Mouse (Mus musculus) hematopoietic multipotent progenitor cell, adult 10-12 weeks (in vitro differentiated cells): ENCODE measurements around the gene Ldlrad3. TPM values are rescaled to one million over a fixed set of nuclear protein-coding genes. Genes with fewer than 3 reads are reported as not detected.

Experiments
- polyA plus RNA-seq: library from polyadenylated mRNA; stranded (reverse); fragments of >175 nt; gene quantifications from 2 replicates; pipeline ENCODE4 v1.2.3, GENCODE M21; 2012; ENCODE audit warnings: low replicate concordance

Ldlrad3 gene
- polyA plus RNA-seq = 2.2 and 3.8 TPM in 2 replicates

DNA sequence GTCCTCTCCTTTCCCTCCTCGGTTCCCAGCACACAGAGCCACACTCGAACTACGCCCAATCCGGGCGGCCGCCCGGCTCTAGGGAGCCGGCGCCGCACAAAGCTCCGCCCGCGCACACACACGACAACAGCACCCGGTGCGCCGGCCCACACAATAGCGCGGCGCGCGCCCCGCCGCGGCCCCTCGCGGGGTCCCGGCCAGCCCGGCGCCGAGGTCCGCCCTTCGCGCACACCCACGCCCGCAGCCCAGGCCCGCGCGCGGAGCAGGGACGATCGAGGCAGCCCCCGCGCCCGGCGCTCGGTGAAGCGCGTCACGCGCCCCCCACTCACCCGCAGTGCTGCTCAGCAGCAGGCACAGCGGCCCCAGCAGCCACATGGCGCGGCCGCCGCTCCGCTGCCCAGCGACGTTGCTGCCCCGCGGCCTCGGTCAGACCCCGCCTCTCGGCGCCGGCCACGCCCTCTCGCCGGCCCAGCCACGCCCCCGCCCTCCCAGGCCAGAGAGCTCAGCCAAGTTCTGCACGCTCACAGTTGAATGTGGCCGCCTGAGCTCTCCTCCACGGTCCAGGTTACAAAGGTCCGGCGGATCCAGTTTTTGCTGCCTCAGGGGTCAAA, at the start of gene Ldlrad3:
Gene Ldlrad3, minus strand, starts transcription at position 435 of the 611 bp plus-strand sequence.

Other genes starting within 250 kb of the Ldlrad3 start
- 14.9 and 20.1 TPM in 2 replicates for gene Trim44, start 221.4 kb upstream of the Ldlrad3 start, polyA plus RNA-seq